Mouse (Mus musculus) granulocyte monocyte progenitor cell, adult 5-6 weeks (primary cell): ENCODE results near the gene Prmt3. TPM values are rescaled to one million over a fixed set of nuclear protein-coding genes. Genes with fewer than 3 reads are reported as not detected.
A peak's percentile ranks its signal among the peaks of the same experiment; 100 is the strongest.

Experiments
- ATAC-seq: replicated peaks from 2 replicates; pipeline ENCODE4 v1.8.0; 2016; ENCODE audit warnings: mild to moderate bottlenecking, moderate TSS enrichment, inconsistent platforms; ENCODE audit not compliant: poor library complexity, severe bottlenecking
- total RNA-seq, 2 experiments: library from RNA; stranded (forward) in 1 of 2; stranded (reverse) in 1 of 2; fragments of 200-712, 200-1000 nt in 1 of 2; fragments of >200 nt in 1 of 2; fragmentation: Nextera tagmentation in 1 of 2; gene quantifications; 2 replicates each; pipeline ENCODE4 v1.2.3; 2014 to 2017

The Prmt3 gene
- total RNA-seq (2014; fragmentation: Nextera tagmentation) (67.7 and 79.0 TPM in 2 replicates), total RNA-seq (2017) (56.3 and 57.4 TPM in 2 replicates)

DNA sequence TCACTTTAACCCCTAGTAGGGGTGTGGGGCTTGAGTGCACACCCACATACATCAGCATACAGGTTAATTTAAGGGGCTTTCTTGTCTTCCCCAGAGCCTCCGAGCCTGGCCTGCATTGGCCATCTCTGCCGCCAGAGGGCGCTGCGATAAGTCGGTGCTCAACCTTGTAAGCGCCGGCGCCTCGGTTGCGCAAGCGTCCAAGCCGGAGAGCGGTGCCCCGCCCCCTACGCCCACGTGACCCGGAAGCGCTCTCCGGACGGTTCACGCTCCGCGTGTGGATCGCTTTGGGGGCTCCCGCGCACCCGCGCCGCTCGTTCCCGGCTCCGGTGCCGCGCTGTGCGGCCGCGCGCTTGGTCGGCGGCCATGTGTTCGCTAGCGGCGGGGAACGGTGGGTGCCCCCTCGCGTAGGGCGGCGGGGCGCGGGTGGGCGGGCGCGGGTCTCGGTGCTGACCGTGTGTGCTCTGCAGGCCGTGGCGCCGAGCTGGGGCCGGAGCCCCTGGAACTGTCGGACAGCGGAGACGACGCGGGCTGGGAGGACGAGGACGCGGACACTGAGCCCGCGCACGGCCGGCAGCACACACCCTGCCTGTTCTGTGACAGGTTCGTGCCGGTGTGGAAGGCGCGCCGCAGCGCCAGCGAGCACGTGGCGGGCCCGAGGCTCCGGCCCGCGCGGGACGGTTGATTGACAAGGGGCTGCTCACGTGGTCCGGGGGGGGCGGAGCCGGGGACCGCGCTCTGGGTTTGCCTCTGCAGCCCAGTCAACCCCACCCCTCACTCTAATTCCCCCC lies at the start of gene Prmt3:
Prmt3 (plus strand) TSS at position 233 of the 788 bp plus-strand sequence.
- peak; percentile 81 for ATAC-seq

DNA sequence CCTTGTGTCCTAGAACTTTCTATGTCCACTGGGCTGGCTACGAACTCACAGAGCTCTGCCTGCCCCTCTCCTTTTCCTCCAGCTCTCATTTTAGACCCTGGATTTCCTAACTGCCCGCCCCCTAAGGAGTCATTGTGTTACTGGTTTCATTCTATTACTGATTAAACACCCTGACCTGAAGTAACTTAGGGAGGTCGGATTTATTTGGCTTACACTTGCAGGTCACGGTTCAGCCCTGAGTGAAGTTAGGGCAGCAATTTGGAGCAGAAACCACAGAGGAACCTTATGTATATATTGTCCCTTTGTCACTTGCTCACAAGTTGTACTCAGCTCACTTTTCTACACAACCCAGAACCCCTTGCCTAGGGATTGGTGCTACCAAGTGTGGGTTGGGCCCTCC lies 43.8 kb upstream of the Prmt3 start:
- ATAC-seq = no peak

- ATAC-seq = no peak
Observed at GRCm38 (mm10) chr7:49739448-49739847, 38.7 kb upstream of the Prmt3 start.

- ATAC-seq = peak; percentile 52
Observed at GRCm38 (mm10) chr7:49741474-49741873, 36.7 kb upstream of the Prmt3 start.

GRCm38 (mm10) chr7:49741923-49742322 lies 36.2 kb upstream of the Prmt3 start:
- ATAC-seq = no peak

DNA sequence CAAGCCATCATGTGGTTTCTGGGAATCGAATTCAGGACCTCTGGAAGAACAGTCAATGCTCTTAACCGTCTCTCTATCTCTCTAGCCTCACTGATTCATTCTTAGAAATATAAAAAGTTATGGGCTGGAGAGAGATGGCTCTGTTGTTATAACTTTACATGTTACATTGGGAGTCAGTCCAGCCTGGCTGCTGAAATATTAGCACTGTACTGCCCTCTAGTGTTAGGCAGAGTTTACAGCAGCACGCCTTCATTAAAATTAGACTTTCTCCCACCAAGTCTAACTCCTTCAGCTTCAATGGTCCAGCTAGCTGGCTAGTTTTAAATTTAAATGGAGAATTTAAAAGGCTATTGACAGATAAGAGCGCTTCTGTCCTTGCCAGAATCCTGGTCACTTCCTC lies 27.0 kb upstream of the Prmt3 start:
- ATAC-seq = peak; percentile 60

DNA sequence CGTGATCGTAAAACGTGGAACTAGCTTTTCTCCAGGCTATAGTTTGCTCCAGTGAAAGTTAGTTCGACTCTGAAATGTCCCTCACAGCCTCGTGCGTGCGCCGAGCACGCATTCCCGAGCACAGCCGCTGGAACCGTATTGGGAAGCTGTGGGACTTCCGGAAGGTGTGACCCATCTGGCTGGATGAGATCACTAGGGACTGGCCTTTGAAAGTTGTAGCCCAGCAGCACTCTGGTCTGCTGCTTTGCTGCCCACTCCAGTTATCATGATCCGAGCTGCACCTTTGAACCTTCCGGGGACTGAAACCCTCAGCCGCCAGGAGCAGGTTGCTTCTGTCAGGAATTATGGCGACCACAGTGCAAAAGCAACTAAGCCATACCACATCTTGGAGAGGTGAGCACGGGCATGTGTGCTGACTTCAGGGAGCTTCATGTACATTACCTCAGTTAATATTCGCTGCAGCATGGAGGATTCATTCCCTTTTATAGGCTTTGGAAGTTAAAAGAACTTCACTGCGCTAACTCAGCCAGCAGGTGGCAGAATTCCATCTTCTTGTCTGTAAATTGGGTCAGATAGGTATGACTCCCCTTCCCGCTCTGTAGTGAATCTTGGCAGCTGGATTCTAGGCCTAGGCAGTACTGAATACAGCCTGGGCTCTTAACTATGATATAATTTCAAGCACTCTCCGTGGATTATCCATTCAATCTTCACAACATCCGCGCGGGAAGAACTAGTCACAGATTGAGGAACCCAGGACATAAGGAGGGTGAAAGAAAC lies 25.2 kb upstream of the Prmt3 start:
- peak; percentile 50 for ATAC-seq

DNA sequence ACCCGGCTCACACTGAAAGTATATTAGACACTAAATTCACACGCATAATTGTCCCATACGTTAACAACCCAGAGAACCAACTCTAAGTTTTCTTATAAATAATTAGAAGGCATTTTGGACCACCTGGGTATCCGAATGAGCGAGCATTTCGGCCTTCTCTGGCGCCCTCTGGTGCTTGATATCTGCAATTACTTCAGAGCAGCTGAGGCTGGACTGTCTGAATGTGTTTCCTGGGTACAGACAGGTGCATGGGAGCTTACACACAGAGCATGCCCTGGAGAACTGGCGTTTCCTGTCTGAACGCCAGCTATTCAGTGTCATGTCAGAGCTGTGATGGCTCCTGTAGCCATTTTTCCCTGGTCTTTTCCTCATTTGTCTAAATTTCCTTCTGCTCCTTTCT lies 23.4 kb upstream of the Prmt3 start:
- ATAC-seq = peak; percentile 63

GRCm38 (mm10) chr7:49758934-49759571 lies 19.1 kb upstream of the Prmt3 start, which contains the start of gene Htatip2:
Gene Htatip2, plus strand, starts transcription at chr7:49759115.
- peak; percentile 90 for ATAC-seq

DNA sequence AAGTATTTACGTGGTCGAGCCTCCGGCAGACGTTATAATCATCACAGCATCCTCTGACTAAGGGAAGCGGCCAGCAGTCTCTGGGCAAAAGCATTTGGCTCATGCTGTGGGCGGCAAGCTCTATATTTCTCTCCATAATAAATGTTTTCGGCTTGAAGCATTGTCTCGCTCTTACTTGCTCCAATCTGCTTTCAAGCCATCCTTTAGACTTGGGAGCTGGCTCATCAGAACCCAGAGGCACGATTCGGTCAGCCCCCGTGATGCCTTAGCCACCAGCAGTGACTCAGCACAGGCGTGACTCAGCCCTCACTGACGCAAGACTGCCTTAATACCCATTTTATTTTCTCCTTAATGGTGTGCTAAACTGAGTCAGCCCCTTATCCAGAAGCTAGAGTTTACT lies 15.5 kb upstream of the Prmt3 start:
- peak; percentile 47 for ATAC-seq

- peak; percentile 64 for ATAC-seq
Observed at GRCm38 (mm10) chr7:49764011-49764716, 14.0 kb upstream of the Prmt3 start.

- ATAC-seq = no peak
Observed at GRCm38 (mm10) chr7:49766166-49766565, 12.0 kb upstream of the Prmt3 start.

- ATAC-seq = no peak
Observed at GRCm38 (mm10) chr7:49768509-49768908, 9.6 kb upstream of the Prmt3 start.

- ATAC-seq = no peak
Observed at GRCm38 (mm10) chr7:49774396-49774795, 3.8 kb upstream of the Prmt3 start.

DNA sequence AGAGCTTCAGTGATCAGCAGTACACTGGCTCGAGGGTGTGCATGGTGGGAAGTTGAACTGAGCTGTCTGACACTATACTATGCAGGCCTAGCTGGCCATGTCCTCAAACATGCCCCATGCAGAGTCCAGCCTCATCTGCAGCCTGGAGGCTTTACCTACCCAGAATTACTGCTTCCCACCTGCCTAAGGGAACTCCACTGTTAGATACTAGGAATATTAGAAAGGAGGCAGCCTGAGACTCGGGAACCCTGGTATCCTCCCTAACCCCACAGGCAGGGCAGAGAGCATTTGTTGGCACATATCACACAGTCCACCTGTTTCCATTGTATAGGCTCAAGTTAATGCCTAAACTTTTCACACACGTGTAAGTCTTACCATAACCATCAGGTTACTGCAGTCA lies 561 bp upstream of the Prmt3 start:
- ATAC-seq = no peak

DNA sequence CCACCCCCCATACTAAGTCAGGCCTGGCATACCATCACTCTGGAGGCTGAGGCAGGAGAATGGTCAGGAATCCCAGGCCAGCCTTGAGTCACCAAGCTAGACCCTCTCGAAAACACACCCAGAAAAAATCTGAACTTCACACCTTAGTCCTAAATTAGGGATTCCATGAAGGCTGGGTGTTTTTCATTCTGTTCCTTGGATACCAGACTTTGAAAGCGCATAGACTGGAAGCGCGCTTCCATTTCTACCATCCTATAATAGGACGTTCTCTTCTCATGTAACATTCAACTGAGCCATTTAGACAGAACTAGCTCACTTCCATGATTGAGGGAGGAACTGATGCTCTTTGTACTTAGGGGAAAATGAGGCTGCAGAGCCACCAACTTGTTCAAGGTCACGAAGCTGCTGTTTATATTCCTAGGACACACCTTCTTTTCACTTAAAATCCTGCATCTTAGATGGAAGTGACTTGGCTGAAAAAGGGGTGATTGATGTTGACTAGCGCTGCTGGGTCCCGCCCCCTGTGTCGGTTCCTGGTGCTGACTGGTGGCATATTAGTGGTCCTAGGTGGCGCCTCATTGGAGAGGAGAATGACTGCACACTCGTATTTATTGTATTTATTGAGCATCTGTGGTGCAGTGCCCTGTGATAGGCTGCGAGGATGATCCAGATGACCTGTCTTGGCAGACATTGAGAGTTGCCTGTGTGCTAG lies 914 bp downstream of the Prmt3 start:
- peak; percentile 20 for ATAC-seq

DNA sequence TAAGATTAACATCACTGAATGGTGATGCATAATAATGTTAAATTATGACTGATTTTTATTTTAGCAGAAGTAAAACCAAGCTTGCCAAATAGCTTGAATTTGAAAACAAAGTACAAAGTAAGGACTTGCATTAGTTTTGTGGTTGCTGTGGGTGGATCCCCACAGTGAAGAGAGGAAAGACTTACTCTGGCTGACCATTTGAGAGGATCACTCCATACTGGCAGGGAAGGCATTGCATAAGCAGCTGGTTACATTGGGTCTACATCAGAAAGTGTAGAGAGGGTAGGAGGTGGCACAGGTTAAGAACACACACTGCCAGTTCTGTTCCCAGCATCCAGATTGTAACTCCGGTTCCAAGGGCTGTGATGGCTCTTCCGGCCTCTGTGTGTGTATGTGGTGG lies 4.9 kb downstream of the Prmt3 start:
- peak; percentile 59 for ATAC-seq

GRCm38 (mm10) chr7:49785141-49785540 lies 7.0 kb downstream of the Prmt3 start:
- no peak for ATAC-seq

- ATAC-seq = peak; percentile 40
Observed at GRCm38 (mm10) chr7:49786618-49787382, 8.7 kb downstream of the Prmt3 start.
